Mouse (Mus musculus): Measurements from ENCODE around the gene 1700016H13Rik.

Gene 1700016H13Rik

DNA sequence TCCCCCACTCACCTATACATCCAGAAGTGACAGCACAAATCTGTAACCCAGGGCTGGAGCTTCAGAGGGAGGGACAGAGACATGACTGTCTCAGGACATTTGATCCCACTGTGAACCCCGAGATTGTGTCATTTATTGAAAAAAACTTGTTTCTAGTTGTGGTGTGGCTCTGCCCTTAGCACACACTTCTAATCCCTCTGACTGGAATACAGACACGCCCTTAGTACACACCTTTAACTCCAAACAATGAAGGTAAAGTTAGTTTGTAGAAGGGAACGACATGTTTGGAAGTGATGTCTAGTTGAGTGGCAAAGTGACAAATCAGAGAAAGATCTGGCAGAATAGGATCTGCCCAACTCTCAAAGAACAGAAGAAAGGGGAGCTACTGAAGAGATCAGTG lies 16.0 kb upstream of the 1700016H13Rik start:
- no peak for DNase-seq (ENCODE audit: low spot score)

DNA sequence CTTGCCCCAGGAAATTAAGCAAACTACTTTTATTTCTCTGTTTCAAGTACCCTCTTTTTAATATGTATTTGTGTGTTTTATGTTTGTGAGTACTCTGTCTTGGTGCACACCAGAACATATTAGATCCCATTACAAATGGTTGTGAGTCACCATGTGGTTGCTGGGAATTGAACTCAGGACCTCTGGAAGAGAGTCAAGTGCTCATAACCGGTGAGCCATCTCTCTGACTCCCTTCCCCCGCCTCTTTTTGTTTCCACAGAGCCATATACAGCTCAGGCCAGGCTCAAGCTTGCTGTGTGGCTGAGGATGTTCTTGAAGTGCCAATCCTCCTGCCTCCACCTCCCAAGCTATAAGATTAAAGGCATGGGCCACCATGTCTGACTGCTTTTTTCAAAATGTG lies 10.1 kb upstream of the 1700016H13Rik start:
- DNase-seq (ENCODE audit: low spot score), result no peak

DNA sequence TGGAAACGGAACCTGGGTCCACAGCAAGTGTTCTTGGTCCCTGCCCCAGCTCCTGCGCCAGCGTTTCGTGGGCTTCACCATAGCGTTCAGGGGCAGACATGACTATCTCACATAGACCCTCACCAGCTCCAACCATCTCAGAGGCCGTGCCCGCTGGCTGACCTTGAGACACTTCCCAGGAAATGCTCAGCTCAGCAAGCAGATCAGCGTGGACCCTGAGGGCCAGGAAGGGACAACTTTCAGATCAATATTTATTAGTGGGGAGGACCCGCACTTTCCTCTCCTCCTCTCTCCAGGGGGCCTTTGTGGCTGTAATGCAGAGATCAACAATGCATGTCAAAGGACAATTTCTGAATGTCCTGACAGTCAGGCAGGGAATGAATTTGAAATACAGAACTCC lies 9.1 kb upstream of the 1700016H13Rik start:
- no peak for DNase-seq (ENCODE audit: low spot score)

DNA sequence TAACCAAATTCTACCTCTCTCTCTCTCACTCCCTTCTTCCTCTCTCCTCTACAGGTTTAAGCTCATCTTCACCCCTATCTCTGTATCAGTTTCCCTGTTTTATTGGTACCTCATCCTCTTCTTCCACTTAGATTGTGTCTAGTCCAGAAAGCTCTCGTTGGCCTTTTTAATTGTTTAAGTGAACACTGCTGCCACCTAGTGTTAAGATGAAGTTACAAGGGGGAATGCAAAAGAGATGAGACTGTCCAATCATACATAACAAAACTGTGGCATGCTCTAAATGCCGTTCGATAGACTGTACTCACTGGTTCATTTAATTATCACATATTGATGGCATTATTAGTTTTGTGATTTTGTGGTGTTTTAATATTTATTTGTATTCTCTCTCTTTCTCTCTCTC lies 3.8 kb upstream of the 1700016H13Rik start:
- DNase-seq (ENCODE audit: low spot score), result no peak

DNA sequence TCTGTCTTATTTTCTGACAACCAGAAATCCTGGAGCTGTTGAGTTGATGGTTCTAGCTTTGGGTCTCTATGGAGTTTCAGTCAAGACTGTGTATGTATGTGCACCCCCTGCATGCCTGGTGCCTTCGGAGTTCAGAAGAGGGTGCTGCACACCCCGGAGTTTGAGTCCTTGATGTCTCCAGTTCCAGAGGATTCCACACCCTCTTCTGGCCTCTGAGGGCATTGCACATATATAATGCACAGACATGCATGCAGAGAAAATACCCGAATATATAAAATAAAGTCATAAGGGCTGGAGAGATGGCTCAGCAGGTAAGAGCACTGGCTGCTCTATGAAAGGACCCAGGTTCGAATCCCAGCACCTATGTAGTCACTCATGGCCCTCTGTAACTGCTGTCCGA lies 3.1 kb upstream of the 1700016H13Rik start:
- DNase-seq (ENCODE audit: low spot score), result no peak

DNA sequence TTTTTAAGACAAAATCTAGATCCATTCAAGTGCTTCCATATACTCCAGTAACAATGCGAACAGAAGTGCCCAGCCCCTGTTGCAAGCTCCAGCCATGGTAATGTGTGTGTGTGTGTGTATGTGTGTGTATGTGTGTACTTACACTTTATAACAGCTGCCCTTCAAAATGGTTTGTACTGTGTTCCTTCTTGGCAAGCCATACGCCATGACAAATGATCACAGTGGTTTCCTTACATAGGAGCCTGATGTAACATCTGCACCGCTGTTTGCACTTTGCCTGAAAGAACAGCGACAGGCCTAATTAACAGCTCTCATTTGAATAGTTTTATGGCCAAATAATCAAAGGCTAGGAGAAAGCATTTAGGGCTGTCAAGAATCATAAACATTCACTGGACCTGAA lies 1.0 kb downstream of the 1700016H13Rik start:
- DNase-seq (ENCODE audit: low spot score), result no peak

DNA sequence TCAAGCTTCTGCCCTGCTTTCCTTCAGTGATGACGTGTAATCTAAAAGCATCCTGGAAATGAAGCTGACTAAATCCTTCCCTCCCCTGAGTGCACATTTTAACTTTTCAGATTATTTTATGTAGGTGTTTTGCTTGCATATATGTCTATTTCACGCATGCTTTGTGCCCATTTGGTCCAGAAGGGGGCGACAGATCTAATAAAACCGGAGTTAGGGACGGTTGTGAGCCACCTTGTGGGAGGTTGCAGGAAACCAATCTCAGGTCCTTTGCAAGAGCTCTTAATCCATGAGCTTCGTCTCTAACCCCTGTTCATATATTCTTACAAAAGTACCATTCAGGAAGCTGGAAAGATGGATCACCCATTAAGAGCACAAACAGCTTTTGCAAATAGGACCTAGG lies 1.6 kb downstream of the 1700016H13Rik start:
- DNase-seq (ENCODE audit: low spot score), result peak; percentile 43

DNA sequence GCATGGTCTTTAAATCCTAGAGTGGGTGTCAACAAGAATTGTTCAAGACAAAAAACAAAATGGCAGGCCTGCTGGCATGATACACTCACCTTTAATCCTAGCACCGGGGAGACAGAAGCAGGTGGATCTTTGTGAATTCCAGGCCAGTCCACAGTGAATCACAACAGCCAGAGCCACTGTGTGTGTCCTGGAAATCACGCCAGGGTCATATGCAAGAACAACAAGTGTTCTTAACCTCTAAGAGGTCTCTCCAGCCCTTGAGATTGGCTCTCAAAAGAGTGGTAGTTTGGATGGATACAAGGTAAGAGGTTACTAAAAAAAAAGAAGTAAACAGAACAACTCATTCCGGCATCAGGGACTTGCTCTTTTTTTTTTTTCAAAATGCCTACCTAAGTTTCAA lies 8.5 kb downstream of the 1700016H13Rik start:
- DNase-seq (ENCODE audit: low spot score), result no peak

DNA sequence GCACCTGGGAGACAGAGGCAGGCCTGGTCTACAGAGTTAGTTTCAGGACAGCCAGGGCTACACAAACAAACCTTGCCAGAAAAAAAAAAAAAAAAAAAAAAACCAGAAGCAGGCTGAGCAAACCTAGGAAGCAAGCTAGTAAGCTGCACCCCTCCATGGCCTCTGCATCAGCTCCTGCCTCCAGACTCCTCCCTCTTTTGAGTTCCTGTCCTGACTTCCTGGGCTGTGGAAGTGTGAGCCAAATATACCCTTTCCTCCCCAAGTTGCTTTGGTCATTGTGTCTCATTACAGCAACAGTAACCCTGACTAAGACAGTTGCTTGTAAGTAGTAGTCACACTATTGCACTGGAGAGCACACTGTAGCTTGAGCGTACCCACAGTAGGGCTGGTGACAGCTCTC lies 11.6 kb downstream of the 1700016H13Rik start:
- no peak for DNase-seq (ENCODE audit: low spot score)

DNA sequence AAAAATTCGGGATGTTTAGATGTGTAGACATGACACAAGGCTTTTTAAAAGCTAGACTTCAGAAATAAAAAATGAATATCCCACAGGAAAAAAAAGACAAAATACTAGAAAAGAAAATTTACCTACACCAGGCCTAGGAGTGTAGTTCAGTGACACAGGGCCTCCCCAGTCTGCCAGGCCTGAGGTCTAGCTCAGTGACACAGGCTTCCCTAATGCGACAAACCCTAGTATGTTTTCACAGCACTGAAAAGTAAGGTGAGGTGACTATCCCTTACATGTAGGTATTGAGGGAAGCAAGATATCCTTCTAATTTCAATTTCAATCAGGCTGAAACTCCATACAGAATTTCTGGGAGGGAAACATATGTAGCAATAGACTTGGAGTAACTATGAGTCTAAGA lies 18.6 kb downstream of the 1700016H13Rik start:
- DNase-seq (ENCODE audit: low spot score), result no peak

DNA sequence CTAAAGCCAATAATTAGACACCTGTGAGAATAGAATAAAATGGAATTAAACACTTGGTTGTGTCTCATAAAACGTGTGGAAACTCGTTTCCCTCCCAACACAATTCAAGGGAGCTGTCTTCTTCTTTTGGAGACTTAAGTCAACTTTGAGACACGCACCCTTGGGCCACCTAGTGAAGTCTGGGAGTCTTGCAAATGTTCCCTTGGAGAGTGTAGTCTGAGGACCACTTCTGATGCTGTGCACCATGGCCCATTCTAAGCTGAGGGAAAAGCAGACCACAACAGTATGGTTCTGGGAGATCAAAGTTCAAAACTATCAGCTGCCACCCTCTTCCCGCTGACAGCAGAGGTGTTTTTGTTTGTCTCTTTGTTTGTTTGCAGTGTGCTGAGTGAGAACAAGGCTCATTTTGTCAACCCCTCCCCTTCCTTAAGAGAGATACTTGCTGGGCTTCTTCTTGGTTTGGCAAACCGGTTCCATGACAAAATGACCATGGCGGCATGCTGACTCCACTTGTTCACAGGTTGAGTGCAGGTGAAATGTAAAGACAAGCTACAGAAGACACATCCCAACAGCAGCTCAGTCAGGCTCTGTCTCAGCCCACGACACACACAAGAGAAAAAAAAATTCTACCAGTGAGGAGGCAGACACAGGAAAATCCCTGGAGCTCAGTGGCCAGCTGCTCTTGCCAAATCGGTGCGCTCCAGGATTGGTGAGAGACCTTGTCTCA lies 25.8 kb downstream of the 1700016H13Rik start:
- no peak for DNase-seq (ENCODE audit: low spot score)

DNA sequence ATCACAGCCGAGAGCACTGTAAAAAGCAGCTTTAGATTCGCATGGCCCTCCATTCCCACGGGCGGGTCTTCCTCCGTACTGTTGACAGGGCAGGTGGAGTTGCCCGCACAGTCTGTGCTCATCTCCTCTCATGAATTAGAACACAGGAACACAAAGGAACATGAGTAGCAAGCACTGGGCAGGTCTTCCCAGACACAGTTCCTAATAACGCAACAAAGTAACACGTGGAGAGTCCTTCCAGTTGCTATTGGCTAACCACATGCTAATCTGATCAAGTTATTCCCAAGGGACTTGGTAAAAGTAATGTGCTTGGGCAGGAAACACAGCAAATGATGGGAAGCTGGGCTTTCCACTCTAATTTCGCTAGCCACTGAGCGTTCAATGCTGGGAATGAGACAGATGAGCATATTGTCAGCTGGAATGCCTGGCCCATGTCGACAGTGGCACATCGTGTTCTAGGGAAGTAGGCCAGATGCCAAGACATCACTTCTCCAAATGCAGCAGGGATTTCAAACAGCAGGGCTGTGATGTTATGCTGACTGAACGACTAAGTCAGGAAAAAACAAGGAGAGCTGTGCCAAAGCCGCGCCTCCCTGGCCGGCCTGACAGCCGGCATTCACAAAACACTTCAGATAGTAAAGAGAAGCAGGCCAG lies 26.6 kb downstream of the 1700016H13Rik start, which contains the start of gene Slc10a6:
Slc10a6 (minus strand) TSS at position 293 of the 654 bp plus-strand sequence.
- peak; percentile 82 for DNase-seq (ENCODE audit: low spot score)

DNA sequence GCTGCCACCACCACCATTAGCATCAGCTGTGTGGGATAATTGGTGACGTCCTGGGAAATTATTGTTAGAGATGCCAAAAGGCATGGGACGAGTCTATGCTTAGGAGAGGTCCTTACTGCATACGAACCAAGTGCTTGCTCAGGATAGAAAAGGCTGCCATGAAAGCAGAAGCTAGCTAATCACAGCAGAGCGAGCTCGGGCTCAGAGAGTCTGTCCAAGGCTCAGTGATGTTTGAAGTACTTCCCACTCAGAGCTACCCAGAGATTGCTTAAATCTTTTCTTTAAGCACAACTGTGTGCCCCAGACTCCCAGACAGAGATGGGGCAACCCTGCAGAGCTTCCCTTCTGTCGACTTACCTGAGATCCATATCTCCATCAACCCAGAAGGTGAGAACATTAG lies 27.3 kb downstream of the 1700016H13Rik start:
- DNase-seq (ENCODE audit: low spot score), result no peak

DNA sequence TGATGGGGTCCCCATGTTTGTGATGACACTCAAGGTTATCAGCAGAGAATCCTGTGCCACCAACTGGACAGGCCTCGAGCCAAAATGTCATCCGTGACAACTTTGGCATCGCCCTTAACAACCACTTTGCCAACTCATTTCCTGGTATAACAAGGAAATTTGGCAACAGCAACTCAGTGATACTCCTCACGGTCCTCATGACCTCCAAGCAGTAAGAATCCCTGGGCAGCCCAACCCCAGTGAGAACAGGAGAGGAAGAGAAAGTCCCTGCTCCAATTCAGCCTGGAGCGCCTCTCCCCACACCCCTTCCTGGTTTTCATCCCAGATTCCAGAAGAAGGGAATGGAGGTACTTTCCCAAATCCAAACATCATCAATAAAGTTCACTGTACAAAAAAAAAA lies 31.0 kb downstream of the 1700016H13Rik start:
- no peak for DNase-seq (ENCODE audit: low spot score)

DNA sequence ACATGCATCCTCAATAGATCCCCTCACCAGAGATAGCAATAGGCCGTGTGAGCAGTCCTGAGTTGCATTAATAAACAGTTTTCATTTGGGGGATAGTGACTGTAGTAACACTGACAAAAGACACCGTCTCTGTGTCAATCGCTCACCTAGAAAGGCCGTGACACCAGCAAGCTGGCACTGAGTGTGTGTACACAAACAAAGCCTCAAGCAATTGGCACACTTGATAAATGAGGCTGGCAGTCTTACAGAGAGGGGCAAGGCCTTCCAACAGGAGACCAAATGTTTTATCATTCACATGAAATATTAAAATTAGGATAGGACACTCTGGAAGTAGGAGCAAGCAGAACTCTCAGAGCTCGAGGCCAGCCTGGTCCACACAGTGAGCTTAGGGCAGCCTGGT lies 33.5 kb downstream of the 1700016H13Rik start:
- DNase-seq (ENCODE audit: low spot score), result no peak

DNA sequence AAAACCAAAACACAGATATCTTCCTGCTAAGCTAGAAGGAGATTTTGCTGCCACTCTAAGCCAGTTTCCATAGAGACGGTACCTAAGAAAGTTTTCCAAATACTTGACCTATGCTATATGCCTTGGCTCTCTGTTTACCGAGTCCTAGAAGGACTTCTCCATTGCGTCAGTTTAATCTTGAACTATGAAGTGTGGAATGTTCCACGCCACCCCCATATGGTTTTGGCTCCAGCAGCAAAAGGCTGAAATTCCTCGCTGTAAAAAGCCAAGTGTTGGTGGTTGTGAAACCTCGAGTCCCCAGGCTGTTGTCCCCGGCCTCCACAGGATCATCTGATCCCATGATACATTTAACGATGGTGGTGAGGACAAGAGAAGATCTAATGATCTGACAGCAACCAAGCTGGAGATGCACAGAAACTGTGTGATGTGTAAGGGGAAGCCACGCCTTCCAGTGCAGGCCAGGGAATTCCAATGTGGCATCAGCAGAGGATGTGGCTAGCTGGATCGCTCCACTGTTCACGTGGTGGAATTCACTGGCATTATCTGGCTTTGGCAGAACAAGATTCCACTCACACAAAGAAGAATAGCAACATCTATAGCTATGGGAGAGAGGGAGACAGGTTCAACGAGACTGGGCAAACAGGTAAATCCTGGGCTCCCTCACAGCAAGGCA lies 35.4 kb downstream of the 1700016H13Rik start:
- DNase-seq (ENCODE audit: low spot score), result peak; percentile 57

DNA sequence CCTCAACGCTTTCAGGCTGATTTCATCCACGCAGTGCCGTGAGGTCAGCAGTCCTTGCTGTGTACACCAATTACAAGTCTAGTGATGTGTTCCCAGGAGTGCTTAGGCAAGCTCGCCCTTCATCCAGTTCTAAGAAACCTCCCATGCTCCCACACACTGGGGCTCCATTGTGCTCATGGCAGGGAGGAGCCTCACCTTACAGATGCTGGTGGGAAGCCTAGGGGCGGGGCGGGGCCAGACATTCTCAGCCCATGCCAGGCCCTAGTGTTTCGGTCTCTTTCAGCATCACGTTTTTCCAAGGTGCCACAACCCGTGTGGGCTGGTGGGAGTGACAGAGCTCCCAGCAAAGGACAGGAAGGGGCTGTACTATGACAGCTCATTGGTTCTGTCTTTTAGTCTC lies 38.6 kb downstream of the 1700016H13Rik start:
- no peak for DNase-seq (ENCODE audit: low spot score)

DNA sequence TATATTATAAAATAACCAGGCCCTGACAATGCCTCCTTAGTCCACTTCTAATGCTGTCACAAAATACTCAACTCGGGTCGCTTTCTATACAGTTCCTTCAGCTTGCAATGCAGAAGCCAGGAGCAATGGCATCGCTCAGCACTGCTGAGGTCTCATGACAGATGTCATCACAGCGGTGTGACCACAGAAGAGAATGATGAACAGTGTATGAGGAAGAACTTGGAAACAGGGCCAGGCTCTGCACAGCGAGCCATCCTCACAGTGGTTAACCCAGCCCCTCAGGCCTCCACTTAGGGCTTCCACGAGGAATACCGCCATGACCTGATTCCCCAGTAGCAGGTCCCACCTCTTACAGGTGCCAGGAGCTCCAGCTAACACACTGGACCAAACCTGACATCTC lies 41.5 kb downstream of the 1700016H13Rik start:
- no peak for DNase-seq (ENCODE audit: low spot score)

DNA sequence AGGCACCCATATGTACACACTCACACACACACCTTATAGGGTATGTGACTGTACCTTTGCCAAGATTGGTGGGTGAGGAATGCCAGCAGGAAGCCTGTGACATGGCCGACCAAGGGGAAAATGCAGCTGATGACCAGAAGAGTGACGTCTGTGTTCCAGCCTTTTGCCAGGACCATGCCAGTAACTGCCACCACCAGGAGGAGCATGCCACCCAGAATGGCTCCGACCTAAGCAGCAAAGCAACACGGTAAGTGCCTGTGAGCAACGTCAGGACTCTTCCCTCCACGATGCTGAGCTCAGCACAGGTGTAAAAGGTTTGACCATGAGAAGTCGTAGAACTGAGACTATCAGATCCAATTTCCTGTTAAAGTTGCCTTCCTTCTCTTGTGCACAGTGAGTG lies 43.5 kb downstream of the 1700016H13Rik start:
- no peak for DNase-seq (ENCODE audit: low spot score)

DNA sequence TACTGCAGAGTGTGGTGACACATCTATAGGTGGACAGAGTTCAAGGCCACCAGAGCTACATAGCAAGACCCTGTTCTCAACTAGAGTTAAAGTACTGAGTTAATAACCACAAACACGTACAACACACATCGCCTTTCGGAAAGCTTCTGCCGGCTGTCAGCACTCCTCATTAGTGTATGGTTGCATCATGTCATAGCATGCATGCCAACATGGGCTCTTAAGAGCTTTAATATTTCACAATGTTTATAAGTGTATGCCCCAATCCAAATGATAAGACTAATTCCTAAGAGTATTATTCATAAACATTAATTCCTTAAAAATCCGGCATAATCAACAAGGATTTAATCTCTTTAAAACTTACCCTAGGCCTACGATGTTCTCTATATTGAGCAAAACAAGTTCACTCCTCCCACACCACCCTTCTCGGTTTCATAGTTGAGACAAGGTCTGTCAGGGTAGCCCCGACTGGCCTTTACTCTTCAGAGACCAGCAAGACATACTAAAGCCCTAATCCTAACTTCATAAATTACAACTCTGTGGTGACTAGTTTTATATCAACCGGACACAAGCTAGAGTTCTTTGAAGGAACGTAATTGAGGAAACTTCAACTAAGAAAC lies 44.8 kb downstream of the 1700016H13Rik start:
- DNase-seq (ENCODE audit: low spot score), result peak; percentile 34

DNA sequence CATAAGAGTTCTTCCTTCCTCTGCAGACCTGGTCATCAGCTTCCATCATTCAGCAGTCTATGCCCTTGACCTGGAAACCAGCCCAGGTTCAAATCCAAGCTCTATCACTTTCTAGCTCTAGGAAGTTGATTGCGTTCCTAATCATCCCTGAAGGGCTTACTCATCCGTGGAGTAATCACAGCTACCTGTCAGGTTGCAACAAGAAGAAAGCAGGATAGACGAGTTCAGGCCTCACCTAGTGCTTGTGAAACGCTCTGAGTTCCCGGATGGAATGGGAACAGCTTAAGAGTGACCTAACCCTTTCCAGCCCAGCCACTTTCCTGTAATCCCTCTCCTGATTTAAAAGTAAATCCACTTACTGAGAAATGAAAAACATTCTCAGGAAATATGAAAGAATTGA lies 45.7 kb downstream of the 1700016H13Rik start:
- DNase-seq (ENCODE audit: low spot score), result no peak

DNA sequence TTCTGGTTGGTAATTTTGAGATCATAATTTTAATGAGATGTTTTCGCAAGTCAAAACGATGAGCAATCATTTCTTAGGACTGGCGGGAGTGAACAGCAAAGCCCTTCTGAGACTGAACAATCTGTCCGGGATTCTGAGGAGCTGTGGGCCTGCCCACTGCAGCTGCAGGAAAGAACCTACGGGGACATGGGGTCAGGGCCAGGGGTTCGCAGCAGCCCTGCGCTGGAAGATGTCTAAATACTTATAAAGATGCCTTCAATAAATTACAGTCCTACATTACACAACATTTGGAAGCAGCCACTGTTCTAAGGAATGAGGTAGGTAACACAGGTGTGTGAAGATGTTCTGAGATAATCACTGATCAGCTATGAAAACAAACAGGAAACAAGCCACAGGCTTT lies 50.1 kb downstream of the 1700016H13Rik start:
- no peak for DNase-seq (ENCODE audit: low spot score)

All from urinary bladder, postnatal 14 days (tissue).